Mouse (Mus musculus): ENCODE data around the gene Cfap61.

DNA sequence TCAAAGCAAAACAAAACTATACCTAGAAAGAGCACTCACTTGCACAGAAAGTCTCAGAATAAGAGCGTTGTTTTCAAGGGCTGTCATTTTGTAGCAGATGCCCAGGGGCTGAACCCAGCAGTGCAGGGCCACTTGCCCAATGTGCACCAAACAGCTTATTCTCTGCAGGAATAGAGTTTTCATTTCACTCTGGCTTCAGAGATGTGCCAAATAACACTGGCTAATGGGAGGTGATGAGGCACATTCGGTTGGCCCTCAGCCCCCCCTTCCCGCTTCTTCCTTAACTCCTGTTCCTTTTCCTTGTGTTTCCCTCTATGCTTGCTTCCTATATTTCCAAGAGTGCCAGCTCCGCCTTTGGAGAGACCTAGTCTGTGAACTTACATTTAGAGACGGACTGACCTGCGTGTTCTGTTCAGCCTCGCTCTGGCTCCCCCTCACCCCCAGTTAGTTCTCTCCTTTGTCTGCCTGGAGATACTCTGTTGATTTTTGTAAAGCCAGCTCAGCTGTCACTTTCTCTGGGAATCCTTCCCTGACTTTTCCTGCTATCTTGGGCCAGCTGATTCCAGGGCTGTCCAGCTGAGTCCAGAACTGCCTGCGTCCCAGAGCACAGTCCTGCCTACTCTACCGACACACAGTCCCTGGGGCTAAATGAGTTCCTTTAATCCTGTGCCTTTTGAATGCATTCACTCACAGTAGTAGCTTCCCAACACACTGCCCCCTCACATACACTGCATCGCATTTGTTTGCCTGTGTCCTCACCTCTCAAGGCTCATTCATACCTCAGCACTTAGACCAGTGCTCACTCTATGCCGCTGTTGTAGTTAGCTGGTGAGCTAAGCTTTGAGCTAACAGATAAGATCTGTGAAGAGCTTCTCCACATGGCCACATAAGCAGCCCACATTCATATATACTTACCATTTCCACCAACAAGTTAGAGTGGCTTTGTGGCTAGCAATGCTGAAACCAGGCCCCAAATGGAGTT is 128.8 kb downstream of the Cfap61 start:
- TF ChIP-seq CTCF (IDR thresholded peaks at IDR 0.05; ENCODE audit: low read depth), result no peak
- TF ChIP-seq EP300 (IDR thresholded peaks at IDR 0.05; ENCODE audit: low read depth), result no peak

All from liver, postnatal 0 days (tissue).